Mouse (Mus musculus) testis, adult 2 months (tissue): ENCODE measurements around the gene Egfl8.

ENCODE experiments used
- CTCF ChIP-seq: fragments of 200-500 bp; IDR thresholded peaks from 2 replicates; pipeline ENCODE4 v1.5.1; 2012; ENCODE audit warnings: low read depth, mild to moderate bottlenecking, inconsistent platforms, low read length, moderate library complexity; ENCODE audit not compliant: control insufficient read depth, insufficient read depth, insufficient replicate concordance
- POLR2A ChIP-seq: fragments of 200-500 bp; IDR thresholded peaks from 2 replicates; pipeline ENCODE4 v1.6.1; 2012; ENCODE audit warnings: low read depth, mild to moderate bottlenecking, inconsistent platforms, low read length, moderate library complexity; ENCODE audit not compliant: control insufficient read depth

DNA sequence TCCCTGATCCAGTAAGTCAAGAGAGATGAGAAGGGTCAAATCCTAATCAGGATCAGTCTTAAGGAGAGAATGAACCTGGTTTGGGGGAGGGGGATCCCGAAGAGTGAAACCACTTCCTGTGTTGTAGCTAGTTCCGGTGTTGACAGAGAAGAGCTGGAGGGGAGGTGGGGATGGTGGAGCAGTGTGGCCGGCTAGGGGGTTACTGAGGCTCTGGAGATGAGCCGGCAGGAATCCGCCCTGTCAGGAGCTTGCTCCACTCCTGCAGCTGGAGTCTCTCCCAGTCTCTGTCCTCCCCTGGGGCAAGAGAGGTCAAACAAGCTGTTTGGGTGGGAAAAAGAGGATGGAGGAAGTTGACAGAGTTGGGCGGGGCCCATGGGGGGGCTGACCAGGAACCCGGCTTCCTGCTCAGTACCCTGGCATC lies 26.1 kb downstream of the Egfl8 start, which contains the start of gene Gpsm3:
- TF ChIP-seq POLR2A = no peak
- no peak for TF ChIP-seq CTCF
